Mouse (Mus musculus) brain, embryonic 14.5 days (tissue): ENCODE data around the gene Tinf2.

Source experiments
- CTCF ChIP-seq: fragments of 200-500 bp; IDR thresholded peaks from 2 replicates; pipeline ENCODE4 v1.5.1; 2012; ENCODE audit warnings: inconsistent platforms, mild to moderate bottlenecking, moderate library complexity, borderline replicate concordance; ENCODE audit not compliant: insufficient read depth, insufficient read length; ENCODE audit errors: extremely low read depth
- POLR2A ChIP-seq: fragments of 200-500 bp; IDR thresholded peaks from 2 replicates; pipeline ENCODE4 v1.6.1; 2012; ENCODE audit warnings: mild to moderate bottlenecking, inconsistent platforms, borderline replicate concordance; ENCODE audit not compliant: poor library complexity, insufficient read depth, insufficient read length, severe bottlenecking; ENCODE audit errors: extremely low read depth

GRCm38 (mm10) chr14:55637795-55638194 lies 43.8 kb downstream of the Tinf2 start, which contains the start of gene Gm49378:
- TF ChIP-seq CTCF: no peak
- no peak for TF ChIP-seq POLR2A
